Mouse (Mus musculus) left cerebral cortex, postnatal 4 days (tissue): ENCODE data around the gene Anks3. TPM values are rescaled to one million over a fixed set of nuclear protein-coding genes. Genes with fewer than 3 reads are reported as not detected.

Experiments used
- DNase-seq: peaks from one replicate; pipeline ENCODE4 v3.0.0-alpha.2; 2022
- intact Hi-C: fragments of 180-260 bp; cut with DNase I; formaldehyde crosslinking; loops from one replicate; pipeline ENCODE4 v1.15.1; 2025
- total RNA-seq, 2 experiments: library from RNA; stranded (reverse); gene quantifications; 2 replicates each; pipeline ENCODE4 v1.2.3; 2021

The Anks3 gene
- total RNA-seq, 2 experiments from 2014 or later = 60.2 to 63.0 TPM

DNA sequence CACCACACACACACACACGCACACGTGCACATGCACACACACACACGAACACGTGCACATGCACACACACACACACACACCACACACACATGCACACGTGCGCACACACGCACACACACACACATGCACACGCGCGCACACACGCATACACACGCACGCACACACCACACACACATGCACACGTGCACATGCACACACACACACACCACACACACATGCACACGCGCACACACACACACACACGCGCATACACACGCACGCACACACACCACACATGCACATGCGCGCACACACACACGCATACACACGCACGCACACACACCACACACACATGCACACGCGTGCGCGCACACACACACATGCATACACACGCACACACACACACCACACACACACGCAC is 28.6 kb downstream of the Anks3 start:
- no peak for DNase-seq
- intact Hi-C loops = no loop called here

DNA sequence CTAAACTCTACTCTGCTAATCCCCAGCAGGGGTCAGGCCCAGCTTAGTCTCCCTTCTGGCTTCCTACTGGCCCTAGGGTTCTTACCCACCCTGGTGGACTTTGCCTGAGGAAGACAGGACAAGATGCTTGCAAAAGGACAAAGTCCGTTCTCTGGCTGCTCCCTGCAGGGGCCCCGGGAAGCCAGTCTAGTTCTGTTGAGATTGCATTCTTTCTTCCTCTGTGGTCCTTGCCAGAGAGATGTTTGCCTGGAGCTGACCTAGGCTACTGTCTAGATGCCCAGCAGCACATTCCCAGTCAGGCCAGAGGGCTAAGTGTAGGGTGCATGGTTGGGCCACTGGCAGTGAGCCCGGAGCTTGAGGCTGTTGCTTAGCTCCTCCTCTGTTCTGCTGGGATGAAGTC is 31.6 kb downstream of the Anks3 start:
- no peak for DNase-seq

GRCm38 (mm10) chr16:4928474-4928873 is 35.5 kb downstream of the Anks3 start:
- intact Hi-C loops = no loop called here
- DNase-seq = no peak

More for the DNA sequence above, 31.6 kb downstream of the Anks3 start:
- intact Hi-C loops = no loop called here

GRCm38 (mm10) chr16:4927967-4928366 is 36.0 kb downstream of the Anks3 start:
- intact Hi-C loops = no loop called here
- DNase-seq = no peak

GRCm38 (mm10) chr16:4923996-4924395 is 40.0 kb downstream of the Anks3 start:
- no peak for DNase-seq
- intact Hi-C loops = no loop called here

DNA sequence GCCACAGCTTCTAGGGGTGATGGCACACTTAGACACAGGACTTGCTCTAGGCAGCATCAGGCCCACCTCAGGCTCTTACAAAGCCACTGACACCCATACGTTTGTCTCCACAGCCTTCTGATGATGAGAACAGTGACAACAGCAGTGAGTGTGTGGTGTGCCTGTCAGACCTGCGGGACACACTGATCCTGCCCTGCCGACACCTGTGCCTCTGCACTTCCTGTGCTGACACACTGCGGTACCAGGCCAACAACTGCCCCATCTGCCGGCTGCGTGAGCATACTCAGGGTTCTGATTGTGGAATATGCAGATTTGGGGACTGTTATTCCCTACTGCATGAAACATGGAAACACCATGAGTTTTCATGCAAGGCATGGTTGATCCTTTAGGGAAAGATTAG is 41.5 kb downstream of the Anks3 start:
- intact Hi-C loops = no loop called here
- no peak for DNase-seq

- DNase-seq = no peak
- intact Hi-C loops = no loop called here
These were observed 43.4 kb downstream of the Anks3 start for GRCm38 (mm10) chr16:4920556-4920955.

GRCm38 (mm10) chr16:4916608-4917007 is 47.4 kb downstream of the Anks3 start:
- intact Hi-C loops = no loop called here

GRCm38 (mm10) chr16:4915931-4916330 is 48.1 kb downstream of the Anks3 start:
- intact Hi-C loops = no loop called here
- no peak for DNase-seq

More at GRCm38 (mm10) chr16:4916608-4917007, 47.4 kb downstream of the Anks3 start:
- DNase-seq = no peak

DNA sequence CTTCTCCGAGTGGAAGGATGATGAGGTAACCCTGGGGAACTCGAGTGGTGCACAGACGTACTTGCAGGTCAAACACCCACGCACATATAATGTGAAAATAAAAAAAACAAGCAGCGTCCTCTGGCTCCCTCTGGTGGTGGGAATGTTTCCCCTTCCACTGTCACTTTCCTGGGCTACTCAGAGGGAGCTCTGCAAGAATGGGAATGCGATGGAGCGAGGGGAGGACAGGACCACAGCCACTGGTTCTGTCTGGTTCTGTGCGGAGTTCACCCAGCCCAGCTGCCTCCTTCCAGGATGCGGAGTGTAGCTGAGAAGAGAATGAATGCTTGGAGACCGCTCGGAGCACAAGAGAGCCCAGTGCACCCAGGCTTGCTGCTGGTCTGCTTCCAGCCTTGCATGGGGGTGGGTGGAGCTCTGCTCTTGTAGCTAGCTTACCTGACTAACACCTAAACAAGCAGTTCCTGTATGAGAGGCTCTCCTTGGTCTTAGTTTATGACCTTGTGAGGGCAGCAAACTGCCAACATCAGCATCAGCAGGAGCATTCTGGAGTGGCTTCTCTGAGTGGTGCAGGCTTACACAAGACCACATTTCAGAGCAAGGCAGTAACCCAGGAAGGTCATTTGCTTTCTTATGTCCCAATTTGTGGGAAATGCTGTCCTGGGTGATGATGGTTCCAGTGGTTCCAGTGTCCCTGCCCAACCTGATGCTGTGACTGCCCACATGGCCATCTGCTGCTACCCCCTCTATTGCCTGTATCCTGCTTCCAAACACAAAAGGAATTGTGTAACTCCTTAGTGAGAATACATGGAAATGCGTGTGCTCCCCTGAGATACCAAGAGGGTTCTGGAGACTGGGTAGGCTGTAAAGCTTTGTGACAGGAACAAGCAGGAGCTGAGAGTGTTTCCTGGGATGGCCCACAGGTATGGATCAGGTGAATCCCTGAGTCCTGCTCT is 49.9 kb downstream of the Anks3 start:
- peak; percentile 67 for DNase-seq
- intact Hi-C loops = no loop called here

GRCm38 (mm10) chr16:4912907-4913782 is 50.9 kb downstream of the Anks3 start:
- DNase-seq = no peak
- intact Hi-C loops = no loop called here

DNA sequence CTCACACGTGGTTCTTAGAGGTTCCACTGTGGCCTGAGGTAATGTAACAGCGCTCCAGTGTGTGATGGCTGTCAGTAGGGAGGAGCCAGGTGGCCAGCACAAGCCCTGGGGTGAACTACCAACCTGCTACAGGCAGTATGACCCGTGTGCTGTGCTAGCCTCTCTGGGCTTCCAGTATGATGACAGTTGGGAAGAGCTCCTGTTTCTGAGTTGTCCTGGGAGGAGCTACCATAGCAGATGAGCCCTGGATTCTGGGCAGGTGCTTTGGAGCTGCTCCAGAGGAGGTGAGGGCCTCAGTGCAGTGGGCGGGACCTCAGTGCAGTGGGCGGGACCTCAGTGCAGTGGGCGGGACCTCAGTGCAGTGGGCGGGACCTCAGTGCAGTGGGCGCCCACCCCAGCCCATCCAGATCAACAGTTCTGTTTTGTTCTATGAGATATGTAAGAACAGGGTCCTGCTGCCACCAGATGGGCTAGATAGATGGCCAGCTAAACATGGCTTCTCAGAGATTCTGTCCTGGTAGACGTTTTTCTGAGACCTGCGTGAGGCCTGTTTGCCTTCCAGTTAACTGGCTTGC is 51.8 kb downstream of the Anks3 start:
- intact Hi-C loops = no loop called here
- no peak for DNase-seq

DNA sequence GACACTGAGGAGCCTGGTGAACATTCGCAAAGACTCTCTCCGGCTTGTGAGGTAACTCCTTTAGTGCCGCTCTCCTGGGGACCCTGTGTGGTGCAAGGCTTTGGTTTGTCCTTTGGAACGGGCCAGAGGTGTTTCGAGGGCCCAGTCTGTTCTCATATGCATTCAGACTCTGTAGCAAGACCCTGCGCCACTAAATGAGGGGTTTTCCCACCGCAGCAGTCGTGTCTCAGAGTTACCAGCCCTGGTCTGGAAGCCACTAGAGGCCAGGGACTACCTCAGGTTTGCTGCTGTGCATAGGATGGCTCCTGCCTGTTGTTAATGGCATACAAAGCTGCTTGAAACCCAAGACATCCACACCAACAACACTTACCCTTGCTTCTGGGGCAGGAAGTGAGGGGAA is 53.2 kb downstream of the Anks3 start:
- intact Hi-C loops = no loop called here
- no peak for DNase-seq

DNA sequence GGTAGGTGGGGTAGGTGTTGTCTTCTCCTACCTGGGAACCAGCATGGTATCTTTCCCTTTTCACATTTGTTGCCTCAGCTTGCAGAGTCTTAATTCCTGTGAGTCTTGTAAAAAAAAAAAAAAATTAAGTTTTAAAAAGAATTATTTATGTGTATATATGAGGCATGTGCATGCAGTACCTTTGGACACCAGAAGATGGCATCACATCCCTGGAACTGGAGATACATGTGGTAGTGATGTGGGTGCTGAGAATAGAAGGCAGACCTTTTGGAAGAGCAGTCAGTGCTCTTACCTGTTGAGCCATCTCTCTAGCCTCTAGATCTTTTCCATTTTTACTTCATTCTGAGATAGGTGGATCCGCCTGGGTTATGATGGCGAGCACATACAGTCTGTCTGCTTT is 54.3 kb downstream of the Anks3 start:
- intact Hi-C loops = no loop called here

DNA sequence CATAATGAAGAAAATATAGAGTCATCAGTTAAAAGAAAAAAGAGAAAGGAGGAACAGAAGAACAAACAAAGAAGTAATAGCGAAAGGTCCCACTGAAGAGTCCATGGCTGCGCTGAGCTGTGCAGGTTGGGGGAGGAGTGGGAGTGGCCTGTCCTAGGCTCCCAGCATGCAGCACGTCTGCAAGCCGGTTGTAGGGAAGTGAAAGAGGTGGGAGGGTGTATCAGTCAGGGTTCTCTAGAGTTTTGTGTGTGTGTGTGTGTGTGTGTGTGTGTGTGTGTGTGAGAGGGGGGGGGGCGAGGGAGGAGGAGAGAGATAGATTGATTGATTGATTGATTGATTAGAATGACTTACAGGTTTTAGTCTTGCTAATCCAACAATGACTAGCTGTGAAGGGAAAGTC is 56.0 kb downstream of the Anks3 start:
- intact Hi-C loops = no loop called here
- DNase-seq = no peak

More for the DNA sequence above, 54.3 kb downstream of the Anks3 start:
- DNase-seq = no peak

DNA sequence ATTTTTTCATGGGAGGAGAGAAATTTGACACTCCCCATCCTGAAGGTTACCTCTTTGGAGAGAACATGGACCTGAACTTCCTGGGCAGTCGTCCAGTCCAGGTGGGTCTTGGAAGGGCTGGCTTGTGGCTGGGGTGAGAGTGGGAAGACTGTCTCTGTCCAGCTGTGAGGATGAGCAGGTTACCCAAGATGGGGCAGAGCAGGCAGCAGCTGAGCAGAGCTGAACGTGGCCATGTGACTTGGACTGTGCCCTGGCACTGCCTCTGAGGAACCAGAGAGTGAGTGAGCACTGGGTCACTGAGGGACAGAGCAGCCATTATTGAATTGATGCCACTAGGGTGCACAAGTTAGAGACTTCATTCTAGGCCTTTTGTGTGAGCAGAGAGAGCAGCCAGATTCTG is 56.6 kb downstream of the Anks3 start:
- intact Hi-C loops = no loop called here
- DNase-seq = no peak

GRCm38 (mm10) chr16:4906559-4906958 is 57.4 kb downstream of the Anks3 start:
- DNase-seq = no peak
- intact Hi-C loops = no loop called here

DNA sequence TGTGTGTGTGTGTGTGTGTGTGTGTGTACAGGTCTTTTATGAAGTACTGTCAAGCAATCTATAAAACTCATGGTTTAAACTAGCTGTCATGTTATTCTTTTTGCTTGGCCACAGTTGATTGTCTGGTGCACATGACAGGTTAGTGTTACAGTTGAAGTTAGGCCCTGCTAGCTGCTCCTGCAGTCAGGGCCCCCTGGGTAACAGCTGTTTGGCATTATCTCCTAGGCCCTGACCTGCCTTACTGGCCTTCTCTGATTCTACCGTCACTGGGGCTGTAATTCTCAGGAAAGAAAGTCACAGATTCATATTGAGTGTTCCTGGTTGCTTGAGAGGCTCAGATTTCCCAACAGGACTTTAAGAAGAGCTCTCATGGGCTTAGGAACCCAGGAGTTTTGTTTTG is 58.4 kb downstream of the Anks3 start:
- no peak for DNase-seq
- intact Hi-C loops = no loop called here

- intact Hi-C loops = no loop called here
These were observed 59.1 kb downstream of the Anks3 start for GRCm38 (mm10) chr16:4904878-4905277.

DNA sequence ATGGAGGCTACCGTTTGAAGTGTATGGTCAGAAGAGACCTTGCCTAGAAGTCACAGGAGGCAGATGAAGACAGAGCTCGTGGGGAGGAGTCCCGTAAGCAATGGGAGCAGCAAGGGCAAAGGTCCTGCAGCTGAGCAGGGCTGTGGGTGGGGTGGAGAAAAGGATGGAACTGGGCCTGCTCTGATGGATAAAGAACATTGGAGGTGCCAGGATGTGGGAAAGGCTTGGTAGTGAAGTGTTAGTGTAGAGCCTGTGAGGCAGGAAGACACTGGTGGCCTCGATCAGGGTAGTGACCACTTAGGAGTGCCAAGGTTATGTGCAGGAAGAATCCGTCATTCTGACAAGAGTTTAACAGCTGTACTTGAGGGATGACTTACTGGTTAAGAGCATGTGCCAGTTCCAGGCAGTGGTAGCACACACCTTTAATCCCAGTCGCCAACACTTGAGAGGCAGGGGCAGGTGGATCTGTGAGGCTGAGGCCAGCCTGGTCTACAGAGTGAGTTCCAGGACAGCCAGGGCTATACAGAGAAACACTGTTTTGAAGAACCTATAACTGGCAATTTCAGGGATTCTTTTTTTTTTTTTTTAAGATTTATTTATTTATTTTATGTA is 60.4 kb downstream of the Anks3 start:
- intact Hi-C loops = no loop called here
- no peak for DNase-seq

More at GRCm38 (mm10) chr16:4904878-4905277, 59.1 kb downstream of the Anks3 start:
- DNase-seq = no peak

- DNase-seq = no peak
- intact Hi-C loops = no loop called here
These were observed 61.6 kb downstream of the Anks3 start for GRCm38 (mm10) chr16:4902390-4902789.
